Mouse (Mus musculus) small intestine, adult 2 months (tissue): ENCODE measurements around the gene Spp2. TPM values are rescaled to one million over a fixed set of nuclear protein-coding genes. Genes with fewer than 3 reads are reported as not detected.

Source experiments
- H3K27ac ChIP-seq: fragments of 200-500 bp; 2 replicates; pipeline ENCODE4 v1.5.1; 2012; ENCODE audit warnings: low read depth, low read length, control low read depth, inconsistent platforms; ENCODE audit not compliant: insufficient read depth
- H3K27me3 ChIP-seq: fragments of 200-500 bp; 2 replicates; pipeline ENCODE4 v1.6.1; 2012; ENCODE audit warnings: mild to moderate bottlenecking, moderate library complexity, low read length, inconsistent platforms; ENCODE audit not compliant: control insufficient read depth, insufficient read depth
- H3K36me3 ChIP-seq: fragments of 200-500 bp; 2 replicates; pipeline ENCODE4 v1.6.1; 2012; ENCODE audit warnings: mild to moderate bottlenecking, low read length, control low read depth, inconsistent platforms; ENCODE audit not compliant: control insufficient read depth, insufficient read depth
- H3K4me1 ChIP-seq: fragments of 200-500 bp; 2 replicates; pipeline ENCODE4 v1.6.1; 2012; ENCODE audit warnings: low read length, inconsistent platforms, mixed read lengths; ENCODE audit not compliant: control insufficient read depth, insufficient read depth, insufficient read length
- H3K4me3 ChIP-seq: fragments of 200-500 bp; 2 replicates; pipeline ENCODE4 v1.5.1; 2012; ENCODE audit warnings: low read depth, mild to moderate bottlenecking, control low read depth, inconsistent platforms, low read length, moderate library complexity
- CTCF ChIP-seq: fragments of 200-500 bp; IDR thresholded peaks from 2 replicates; pipeline ENCODE4 v1.5.1; 2012; ENCODE audit warnings: low read depth, mild to moderate bottlenecking, control low read depth, inconsistent platforms, low read length, moderate library complexity, mixed read lengths; ENCODE audit not compliant: insufficient replicate concordance, insufficient read length; ENCODE audit errors: extremely low read depth
- POLR2A ChIP-seq: fragments of 200-500 bp; IDR thresholded peaks from 2 replicates; pipeline ENCODE4 v1.6.1; 2012; ENCODE audit warnings: low read depth, mild to moderate bottlenecking, control low read depth, inconsistent platforms, low read length, moderate library complexity
- WGBS: fragments of 180-500 bp; shearing (Covaris S2); methylation state at CpG from one replicate; pipeline ENCODE4 v1.1.7; 2018; 5-methylcytosine and 5-hydroxymethylcytosine counted together
- polyA plus RNA-seq: library from polyadenylated mRNA; depleted of rRNA; stranded (reverse); fragments of >200 nt; gene quantifications from 2 replicates; pipeline ENCODE4 v1.2.3, GENCODE M21; 2012

Gene Spp2
- polyA plus RNA-seq, 1 experiment, result not detected

DNA sequence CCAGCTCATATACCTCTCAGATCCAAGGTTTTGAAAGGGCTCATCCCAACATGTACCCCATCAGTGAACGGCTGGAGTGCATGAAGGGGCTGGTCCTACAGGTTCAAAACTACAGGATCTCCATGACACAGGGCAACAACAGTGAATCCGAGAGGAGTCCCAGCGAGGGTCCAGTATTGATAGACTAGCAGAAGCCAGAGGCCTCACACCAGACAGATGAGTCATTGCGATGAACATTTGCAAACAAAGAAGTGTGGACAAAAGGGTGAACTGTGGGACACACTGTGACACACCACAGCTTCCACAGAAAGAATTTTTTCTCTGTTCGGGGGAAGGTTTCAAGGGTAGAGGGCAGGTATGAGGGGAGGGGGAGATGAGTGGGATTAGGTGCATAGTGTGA lies 13.4 kb upstream of the Spp2 start:
- no peak for TF ChIP-seq CTCF
- no peak for TF ChIP-seq POLR2A
- Histone ChIP-seq H3K27me3 (no peaks in the 10 kb centered on the region; the same call in 1 of the 2 replicates), H3K4me1 (no peaks in the 10 kb centered on the region), H3K36me3 (no peaks in the 10 kb centered on the region), H3K27ac (no peak overlapping the region), H3K4me3 (no peak overlapping the region)
- WGBS, result 93% methylated on average over 5 of the region's 5 CpGs

DNA sequence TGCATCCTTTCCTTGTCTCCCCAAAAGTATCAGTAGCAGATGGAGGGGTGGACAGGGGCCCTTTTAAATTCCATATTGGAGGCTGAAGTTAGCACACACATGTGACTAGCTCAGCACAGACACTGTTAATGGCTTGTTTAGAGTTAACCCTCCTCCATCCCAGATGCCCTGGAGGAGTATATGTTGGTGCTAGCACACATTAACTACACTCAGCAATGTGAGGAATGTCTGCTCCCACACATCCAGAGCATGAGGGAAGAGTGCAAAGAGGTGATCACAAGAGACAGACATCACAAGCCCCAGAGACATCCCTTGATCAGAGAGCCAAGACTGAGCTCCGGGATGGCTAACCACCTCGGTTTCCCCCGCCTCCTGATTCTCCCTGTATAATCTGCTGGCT lies 3.4 kb upstream of the Spp2 start:
- Histone ChIP-seq H3K4me3 (no peak overlapping the region), H3K27ac (no peak overlapping the region), H3K36me3 (no peaks in the 10 kb centered on the region), H3K4me1 (peaks cover 12% of the 10 kb centered on the region), H3K27me3 (no peaks in the 10 kb centered on the region)
- TF ChIP-seq POLR2A, result no peak
- TF ChIP-seq CTCF, result no peak
- 91% methylated on average over 3 of the region's 3 CpGs for WGBS

GRCm38 (mm10) chr1:88406078-88406806 lies 519 bp upstream of the Spp2 start:
- 46% methylated on average over 12 of the region's 12 CpGs for WGBS

GRCm38 (mm10) chr1:88408340-88408739 lies 1.6 kb downstream of the Spp2 start:
- no peaks in the 10 kb centered on the region for H3K36me3 ChIP-seq
- H3K4me1 ChIP-seq, result peaks cover 12% of the 10 kb centered on the region
- H3K27ac ChIP-seq, result no peak overlapping the region
- WGBS, result 35% methylated on average over 4 of the region's 4 CpGs
- no peak overlapping the region for H3K4me3 ChIP-seq
- H3K27me3 ChIP-seq, result no peaks in the 10 kb centered on the region
- TF ChIP-seq CTCF (no peak), POLR2A (no peak)

More at GRCm38 (mm10) chr1:88406078-88406806, 519 bp upstream of the Spp2 start:
- Histone ChIP-seq H3K4me1 (peaks cover 12% of the 10 kb centered on the region), H3K27ac (no peak overlapping the region), H3K4me3 (no peak overlapping the region), H3K27me3 (no peaks in the 10 kb centered on the region), H3K36me3 (no peaks in the 10 kb centered on the region)
- no peak for TF ChIP-seq POLR2A
- TF ChIP-seq CTCF, result no peak

DNA sequence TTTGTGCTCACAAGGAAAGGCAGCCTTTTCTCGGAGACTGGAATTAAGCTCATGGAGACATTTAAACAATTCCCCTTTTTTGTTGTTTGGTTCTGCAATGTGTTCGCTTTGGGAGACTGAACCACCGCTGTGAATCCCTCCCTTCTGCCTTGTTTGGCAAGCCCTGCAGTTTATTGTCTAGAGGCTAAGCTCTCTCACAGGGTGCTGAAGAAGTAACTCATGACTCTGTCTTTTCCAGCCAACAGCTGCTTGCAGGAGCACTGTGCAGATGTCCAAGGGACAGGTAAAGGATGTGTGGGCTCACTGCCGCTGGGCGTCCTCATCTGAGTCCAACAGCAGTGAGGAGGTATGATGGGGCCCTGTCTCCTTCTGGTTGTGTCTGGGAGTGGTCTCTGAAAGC lies 5.3 kb downstream of the Spp2 start:
- TF ChIP-seq CTCF (no peak), POLR2A (no peak)
- Histone ChIP-seq H3K27me3 (no peaks in the 10 kb centered on the region), H3K4me3 (no peak overlapping the region), H3K27ac (no peak overlapping the region), H3K36me3 (no peaks in the 10 kb centered on the region), H3K4me1 (peaks cover 10% of the 10 kb centered on the region)
- WGBS, result 79% methylated on average over 5 of the region's 5 CpGs

DNA sequence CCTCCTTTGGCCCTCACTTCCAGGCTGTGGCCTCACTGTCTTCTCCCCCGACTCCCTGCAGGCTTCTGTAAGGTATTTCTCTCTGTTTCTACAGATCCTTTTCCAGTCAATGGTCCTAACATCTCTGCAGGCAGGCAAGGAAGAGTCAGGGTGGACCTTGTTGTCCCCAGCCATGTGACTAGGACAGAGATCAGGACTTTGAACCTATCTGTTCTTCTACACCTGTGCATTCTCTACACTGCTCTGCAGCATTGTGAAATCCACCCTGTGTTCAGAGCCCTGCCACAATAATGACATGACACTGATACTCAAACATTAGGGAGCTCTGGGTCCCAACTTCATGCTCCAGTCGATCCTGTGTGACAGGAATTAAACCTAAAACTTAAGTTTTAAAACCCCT lies 12.2 kb downstream of the Spp2 start:
- 41% methylated on average over 2 of the region's 2 CpGs for WGBS
- Histone ChIP-seq H3K4me3 (no peak overlapping the region), H3K27me3 (no peaks in the 10 kb centered on the region), H3K4me1 (peaks cover 6% of the 10 kb centered on the region; the same call in 1 of the 2 replicates), H3K36me3 (no peaks in the 10 kb centered on the region), H3K27ac (no peak overlapping the region)
- TF ChIP-seq POLR2A (no peak), CTCF (no peak)

GRCm38 (mm10) chr1:88422045-88422444 lies 15.3 kb downstream of the Spp2 start:
- Histone ChIP-seq H3K36me3 (no peaks in the 10 kb centered on the region), H3K4me3 (no peak overlapping the region), H3K27ac (no peak overlapping the region), H3K27me3 (no peaks in the 10 kb centered on the region), H3K4me1 (peaks cover 6% of the 10 kb centered on the region; the same call in 1 of the 2 replicates)
- WGBS, result 61% methylated on average over 10 of the region's 10 CpGs
- TF ChIP-seq CTCF, result no peak
- TF ChIP-seq POLR2A, result no peak
